Mouse (Mus musculus): Measurements from ENCODE around the gene Timm9. TPM values are rescaled to one million over a fixed set of nuclear protein-coding genes. Genes with fewer than 3 reads are reported as not detected.

Timm9 gene
- 33.3 and 36.2 TPM in 2 replicates for polyA plus RNA-seq (2015; fragmentation: Nextera tagmentation; extraction: Ambion mirVana)

DNA sequence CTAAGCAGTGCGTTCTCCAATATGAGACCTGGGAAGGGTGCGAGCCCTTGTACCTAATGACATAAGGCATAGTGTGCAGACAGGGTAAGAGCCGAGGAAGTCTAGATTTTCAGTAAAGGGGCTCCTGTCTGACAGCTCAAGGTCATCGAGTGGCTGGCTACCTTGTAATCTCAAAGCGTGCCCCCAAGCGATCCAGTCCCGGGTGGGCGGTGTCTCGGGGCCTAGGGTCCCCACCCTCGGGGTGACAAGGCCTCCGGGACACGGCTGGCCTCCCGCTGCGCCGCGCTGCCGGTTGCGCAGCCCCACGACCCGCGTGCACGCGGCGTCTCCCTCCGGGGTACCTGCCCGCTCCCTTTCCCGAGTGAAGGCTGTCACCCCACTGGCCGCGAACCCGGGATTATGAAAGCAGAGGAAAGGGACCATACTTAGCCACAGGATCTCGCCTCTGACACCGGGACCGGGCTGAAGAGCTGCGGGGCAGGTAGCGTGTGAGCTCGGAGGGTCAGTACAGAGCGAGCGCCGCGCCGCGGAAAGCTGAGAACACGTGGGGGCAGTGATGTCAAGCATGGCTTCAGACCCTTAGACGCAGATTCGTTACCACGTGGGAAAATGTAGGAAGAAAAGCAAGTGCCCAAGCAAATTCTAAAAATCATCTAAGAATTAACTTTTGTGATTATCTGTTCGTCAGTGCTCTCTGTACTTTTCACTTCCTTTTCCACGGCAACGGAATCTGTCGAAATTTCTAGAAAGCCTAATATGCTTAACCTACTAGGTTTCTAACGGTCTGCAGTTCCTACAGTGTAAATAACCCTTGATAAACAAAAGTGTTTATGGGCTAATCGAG is at the start of gene Timm9, which contains the start of gene 2700049A03Rik:
Timm9 (minus strand) TSS at position 555 of the 844 bp plus-strand sequence.
2700049A03Rik (plus strand) TSS at position 719 of the 844 bp plus-strand sequence.
- peak; percentile 89 for DNase-seq (ENCODE audit: low spot score)
- peaks cover 3% of the 10 kb centered on the region; the same call in 1 of the 2 replicates for H3K4me1 ChIP-seq (ENCODE audit: insufficient read depth, low read depth, low read length)

DNA sequence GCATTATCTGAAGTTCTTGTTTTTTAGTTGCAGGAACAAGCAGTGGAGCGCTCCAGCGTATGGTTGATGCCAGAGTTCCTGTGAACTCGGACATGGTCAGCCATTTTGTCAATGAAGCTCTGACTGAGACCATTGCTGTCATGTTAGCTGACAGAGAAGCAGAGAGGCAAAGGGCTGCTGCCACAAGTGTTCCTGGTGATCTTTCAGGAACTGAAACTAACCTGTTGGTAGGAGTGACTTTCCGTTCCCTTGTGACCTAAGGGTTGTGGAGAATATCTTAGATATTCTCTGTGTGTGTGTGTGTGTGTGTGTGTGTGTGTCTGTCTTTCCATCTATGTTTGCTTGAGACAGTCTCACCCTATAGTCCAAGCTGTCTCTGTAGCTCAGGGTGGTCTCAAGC is 47.9 kb upstream of the Timm9 start:
- WGBS = 96% methylated on average over 4 of the region's 4 CpGs

More for the DNA sequence above, at the start of gene Timm9, which contains the start of gene 2700049A03Rik:
- no peaks in the 10 kb centered on the region for H3K27me3 ChIP-seq (replicated peaks; ENCODE audit: insufficient read depth, low read length)
- H3K4me2 ChIP-seq (replicated peaks; ENCODE audit: low read depth, low read length) = peak within 1 kb of the TSS; percentile 97
- TF ChIP-seq CTCF (IDR thresholded peaks at IDR 0.05) (peak; percentile 4; the same call in 1 of the 2 replicates), EP300 (IDR thresholded peaks at IDR 0.05) (no peak; the same call in 1 of the 2 replicates)
- peaks cover 2% of the 10 kb centered on the region; the same call in 1 of the 2 replicates for H3K36me3 ChIP-seq (ENCODE audit: insufficient read depth, low read length)
- no peaks in the 10 kb centered on the region for H3K9me3 ChIP-seq (ENCODE audit: low read length)
- peak within 1 kb of the TSS; percentile 76 for H3K27ac ChIP-seq (ENCODE audit: low read length)
- peak within 1 kb of the TSS; percentile 89 for H3K9ac ChIP-seq (replicated peaks; ENCODE audit: low read depth)
- WGBS = under 1% methylated on average over 46 of the region's 52 CpGs
- ATAC-seq = peak; percentile 93
- peak within 1 kb of the TSS; percentile 80 for H3K4me3 ChIP-seq (ENCODE audit: low read depth, low read length)

DNA sequence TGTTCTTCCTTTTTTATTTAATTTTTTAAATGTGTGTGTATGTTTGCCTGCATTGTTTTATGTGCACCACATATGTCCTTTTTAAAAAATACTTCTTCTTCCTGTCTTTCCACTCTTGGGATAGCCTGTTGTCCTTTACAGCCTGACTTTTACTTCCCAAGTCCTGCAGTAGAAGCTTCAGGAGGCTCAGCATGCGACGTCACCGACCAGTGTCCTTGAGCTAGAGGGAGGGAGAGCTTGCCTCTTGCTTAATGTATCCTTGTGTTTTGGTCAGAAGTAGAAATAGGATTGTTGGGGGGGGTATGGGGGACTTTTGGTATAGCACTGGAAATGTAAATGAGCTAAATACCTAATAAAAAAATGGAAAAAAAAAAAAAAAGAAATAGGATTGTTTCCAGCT is 47.3 kb upstream of the Timm9 start:
- DNase-seq (ENCODE audit: low spot score) = no peak
- 92% methylated on average over 3 of the region's 3 CpGs for WGBS

More for the DNA sequence above, 47.9 kb upstream of the Timm9 start:
- Histone ChIP-seq H3K27me3 (replicated peaks; ENCODE audit: insufficient read depth, low read length) (no peaks in the 10 kb centered on the region), H3K4me3 (ENCODE audit: low read depth, low read length) (no peak overlapping the region), H3K36me3 (ENCODE audit: insufficient read depth, low read length) (peaks cover 19% of the 10 kb centered on the region), H3K27ac (ENCODE audit: low read length) (no peak overlapping the region), H3K4me1 (ENCODE audit: insufficient read depth, low read depth, low read length) (no peaks in the 10 kb centered on the region), H3K9me3 (ENCODE audit: low read length) (no peaks in the 10 kb centered on the region), H3K4me2 (replicated peaks; ENCODE audit: low read depth, low read length) (no peak overlapping the region), H3K9ac (replicated peaks; ENCODE audit: low read depth) (no peak overlapping the region)
- TF ChIP-seq CTCF (IDR thresholded peaks at IDR 0.05) (no peak), EP300 (IDR thresholded peaks at IDR 0.05) (no peak)
- DNase-seq (ENCODE audit: low spot score) = no peak
- ATAC-seq = no peak

DNA sequence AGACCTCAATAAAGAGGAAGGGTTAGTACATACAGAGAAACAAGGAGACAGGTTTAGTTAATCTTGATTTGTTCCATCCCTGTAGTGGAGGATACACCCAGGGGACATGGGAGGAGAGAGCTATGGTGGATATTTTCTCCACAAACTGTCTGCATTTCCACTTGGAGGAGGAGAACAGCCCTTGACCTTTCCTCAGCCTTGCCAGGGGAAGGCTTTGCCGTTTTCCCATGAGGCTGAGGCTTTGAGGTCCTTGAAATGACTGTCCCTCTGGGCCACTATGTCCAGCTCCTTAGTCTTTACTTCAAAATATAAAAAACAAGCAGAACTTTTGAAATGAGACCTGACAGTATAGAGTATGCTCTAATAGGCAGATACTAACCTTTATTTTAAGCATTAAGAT is 33.4 kb upstream of the Timm9 start:
- peaks cover 11% of the 10 kb centered on the region for H3K36me3 ChIP-seq (ENCODE audit: insufficient read depth, low read length)
- no peaks in the 10 kb centered on the region for H3K9me3 ChIP-seq (ENCODE audit: low read length)
- H3K9ac ChIP-seq (replicated peaks; ENCODE audit: low read depth) = no peak overlapping the region
- no peak overlapping the region for H3K4me3 ChIP-seq (ENCODE audit: low read depth, low read length)
- no peak overlapping the region for H3K27ac ChIP-seq (ENCODE audit: low read length)
- WGBS = 84% methylated on average over 1 of the region's 1 CpGs
- no peak overlapping the region for H3K4me2 ChIP-seq (replicated peaks; ENCODE audit: low read depth, low read length)
- H3K4me1 ChIP-seq (ENCODE audit: insufficient read depth, low read depth, low read length) = no peaks in the 10 kb centered on the region
- no peak for TF ChIP-seq CTCF (IDR thresholded peaks at IDR 0.05)
- no peak for TF ChIP-seq EP300 (IDR thresholded peaks at IDR 0.05)
- no peak for DNase-seq (ENCODE audit: low spot score)
- no peaks in the 10 kb centered on the region for H3K27me3 ChIP-seq (replicated peaks; ENCODE audit: insufficient read depth, low read length)
- ATAC-seq = no peak

More for the DNA sequence above, 47.3 kb upstream of the Timm9 start:
- Histone ChIP-seq H3K27me3 (replicated peaks; ENCODE audit: insufficient read depth, low read length) (no peaks in the 10 kb centered on the region), H3K4me1 (ENCODE audit: insufficient read depth, low read depth, low read length) (no peaks in the 10 kb centered on the region), H3K4me3 (ENCODE audit: low read depth, low read length) (no peak overlapping the region), H3K4me2 (replicated peaks; ENCODE audit: low read depth, low read length) (no peak overlapping the region), H3K36me3 (ENCODE audit: insufficient read depth, low read length) (peaks cover 19% of the 10 kb centered on the region), H3K9me3 (ENCODE audit: low read length) (no peaks in the 10 kb centered on the region), H3K27ac (ENCODE audit: low read length) (no peak overlapping the region), H3K9ac (replicated peaks; ENCODE audit: low read depth) (no peak overlapping the region)
- no peak for ATAC-seq
- TF ChIP-seq CTCF (IDR thresholded peaks at IDR 0.05) = no peak
- no peak for TF ChIP-seq EP300 (IDR thresholded peaks at IDR 0.05)

DNA sequence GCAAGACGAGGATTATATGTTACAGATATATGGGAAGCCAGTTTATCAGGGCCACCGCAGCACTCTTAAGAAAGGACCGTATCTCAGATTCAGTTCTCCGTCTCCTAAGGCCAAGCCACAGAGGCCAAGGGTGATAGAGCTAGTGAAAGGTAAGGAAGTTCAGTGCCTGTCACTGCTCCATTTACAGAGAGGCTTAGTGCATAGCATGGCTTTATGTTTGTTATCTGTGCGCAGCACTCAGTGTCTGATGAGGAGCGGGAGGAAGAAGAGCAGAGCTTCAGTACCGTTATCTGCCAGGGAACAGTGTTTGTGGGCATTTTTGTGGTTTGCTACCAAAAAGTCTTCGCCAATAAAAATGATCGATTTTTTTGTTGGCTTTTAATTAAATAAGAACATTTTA is 27.9 kb upstream of the Timm9 start:
- Histone ChIP-seq H3K4me2 (replicated peaks; ENCODE audit: low read depth, low read length) (no peak overlapping the region), H3K27me3 (replicated peaks; ENCODE audit: insufficient read depth, low read length) (no peaks in the 10 kb centered on the region), H3K27ac (ENCODE audit: low read length) (no peak overlapping the region), H3K9ac (replicated peaks; ENCODE audit: low read depth) (no peak overlapping the region), H3K4me1 (ENCODE audit: insufficient read depth, low read depth, low read length) (no peaks in the 10 kb centered on the region), H3K36me3 (ENCODE audit: insufficient read depth, low read length) (peaks cover 12% of the 10 kb centered on the region), H3K4me3 (ENCODE audit: low read depth, low read length) (no peak overlapping the region), H3K9me3 (ENCODE audit: low read length) (no peaks in the 10 kb centered on the region)
- no peak for ATAC-seq
- 92% methylated on average over 9 of the region's 9 CpGs for WGBS
- no peak for DNase-seq (ENCODE audit: low spot score)
- TF ChIP-seq EP300 (IDR thresholded peaks at IDR 0.05) (no peak), CTCF (IDR thresholded peaks at IDR 0.05) (no peak)

DNA sequence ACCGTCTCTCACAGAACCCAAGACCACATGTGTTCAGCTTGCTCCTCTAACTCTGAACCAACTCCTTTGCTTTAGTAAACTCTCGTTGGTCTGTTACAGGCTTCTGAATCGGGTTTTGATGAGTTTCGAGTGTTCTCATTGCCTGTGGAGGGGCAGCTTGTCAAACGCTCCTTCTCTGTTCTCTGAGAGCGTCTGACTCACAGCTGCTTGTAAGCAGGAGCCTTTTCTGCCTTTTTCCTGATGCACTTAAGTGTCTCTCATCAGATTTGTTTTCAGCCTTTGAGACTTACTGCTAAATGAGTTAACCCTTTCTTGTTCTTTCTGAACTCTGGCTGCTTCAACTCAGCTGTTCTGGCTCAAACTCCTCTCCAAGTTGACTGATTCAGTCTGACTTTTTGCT is 21.5 kb upstream of the Timm9 start:
- H3K4me1 ChIP-seq (ENCODE audit: insufficient read depth, low read depth, low read length) = no peaks in the 10 kb centered on the region
- H3K27me3 ChIP-seq (replicated peaks; ENCODE audit: insufficient read depth, low read length) = no peaks in the 10 kb centered on the region
- no peak overlapping the region for H3K4me2 ChIP-seq (replicated peaks; ENCODE audit: low read depth, low read length)
- no peak overlapping the region for H3K27ac ChIP-seq (ENCODE audit: low read length)
- H3K9ac ChIP-seq (replicated peaks; ENCODE audit: low read depth) = no peak overlapping the region
- TF ChIP-seq EP300 (IDR thresholded peaks at IDR 0.05) = 0 out of 2 replicates have a peak, but pooled peaks have one; percentile 27
- TF ChIP-seq CTCF (IDR thresholded peaks at IDR 0.05) = no peak
- no peak overlapping the region for H3K4me3 ChIP-seq (ENCODE audit: low read depth, low read length)
- ATAC-seq (peak; percentile 72), DNase-seq (ENCODE audit: low spot score) (peak; percentile 77)
- H3K9me3 ChIP-seq (ENCODE audit: low read length) = no peaks in the 10 kb centered on the region
- H3K36me3 ChIP-seq (ENCODE audit: insufficient read depth, low read length) = peaks cover 19% of the 10 kb centered on the region; the same call in 1 of the 2 replicates
- WGBS = 63% methylated on average over 6 of the region's 6 CpGs
